Mouse (Mus musculus) ES-E14 (cell line): ENCODE data around the gene St6galnac3.

Source experiments
- HCFC1 ChIP-seq: IDR thresholded peaks from 2 replicates; pipeline ENCODE4 v1.6.1; 2012; ENCODE audit warnings: low read length, inconsistent platforms, borderline replicate concordance; ENCODE audit not compliant: insufficient read depth
- MAFK ChIP-seq: IDR thresholded peaks from 2 replicates; pipeline ENCODE4 v1.6.1; 2014; ENCODE audit warnings: mild to moderate bottlenecking, low read depth, low read length, inconsistent platforms; ENCODE audit not compliant: insufficient read depth
- ZNF384 ChIP-seq: IDR thresholded peaks from 2 replicates; pipeline ENCODE4 v1.6.1; 2012; ENCODE audit warnings: low read depth, low read length, inconsistent platforms

DNA sequence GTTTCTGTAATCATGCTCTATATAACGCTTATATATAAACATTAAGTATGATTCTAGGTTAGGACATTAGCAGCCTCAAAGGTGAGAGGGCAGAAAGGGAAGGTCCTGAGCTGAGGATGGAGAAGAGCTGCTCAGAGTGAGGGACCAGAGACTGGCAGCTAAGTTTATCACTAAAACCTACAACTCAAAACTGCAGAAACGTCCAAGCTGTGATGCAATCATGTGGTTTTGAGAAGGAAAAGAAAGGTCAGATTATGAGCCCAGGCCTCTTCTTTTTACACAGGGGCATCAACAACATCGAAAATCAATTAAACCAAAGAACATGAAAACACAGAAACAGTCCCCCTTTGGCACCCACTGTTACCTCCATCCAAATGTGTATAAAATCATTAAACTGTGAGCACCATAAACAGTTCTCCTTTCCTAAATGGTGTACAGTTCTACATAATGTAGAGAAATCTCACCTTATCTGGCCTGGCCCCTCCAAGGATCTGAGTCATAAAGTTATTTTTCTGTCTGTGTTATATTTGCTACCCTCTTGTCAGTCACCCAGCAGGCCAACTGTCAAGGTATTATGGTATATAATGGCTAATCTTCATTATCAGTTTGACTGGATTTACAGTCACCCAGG lies 244.9 kb downstream of the St6galnac3 start:
- no peak for TF ChIP-seq MAFK
- no peak for TF ChIP-seq ZNF384
- TF ChIP-seq HCFC1: no peak
